In the genomic region with DNA sequence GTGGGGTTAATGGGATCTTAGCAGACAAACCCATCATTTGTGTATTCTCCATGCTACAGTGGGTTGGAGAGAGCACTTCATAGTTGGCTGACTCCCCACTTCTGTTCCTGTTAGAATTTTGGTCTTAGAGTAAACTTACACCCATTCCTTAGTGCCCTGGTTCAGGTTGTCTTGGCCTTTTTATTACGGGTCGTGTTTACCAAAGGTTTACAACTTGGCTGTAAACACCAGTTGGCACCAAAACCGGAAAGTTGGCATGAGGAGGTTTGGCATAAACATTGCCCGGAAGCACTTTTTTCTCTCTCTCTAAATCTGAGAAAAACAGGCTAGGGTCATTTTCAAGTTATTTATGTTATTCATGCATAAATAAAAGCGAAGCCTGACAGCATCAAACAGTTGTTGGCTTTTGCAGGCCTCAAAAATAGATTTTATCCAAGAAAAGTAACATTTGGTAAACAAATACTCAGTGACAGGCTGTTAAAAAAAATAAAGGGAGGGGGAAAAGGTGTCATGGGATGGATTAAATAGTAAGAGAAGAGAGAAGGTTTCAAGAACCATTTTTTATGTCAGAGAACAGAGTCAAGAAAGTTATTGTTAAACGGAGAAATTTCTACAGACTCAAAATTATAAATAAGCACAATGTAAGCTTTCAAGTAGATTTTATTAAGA, we compare ENCODE assay signal across 10 mouse cellular contexts.
DNase-seq lines count a peak whose midpoint lies in the region; ATAC-seq and TF ChIP-seq lines count a peak whose summit lies in the region.
"Had no signal": no experiment of that assay in that cellular context is flagged by ENCODE, and none has a peak within 500 bp of the region (broad histone marks: within the 10 kb centered on the region; RNA-seq: fewer than 3 reads in every experiment).

No protein-coding gene starts in this region.

- no peaks in the 10 kb centered on the region for H3K27me3 ChIP-seq in forebrain, postnatal 0 days (ENCODE audit: insufficient read depth, low read length)
- H3K27me3 ChIP-seq in forebrain, embryonic 11.5 days (ENCODE audit: control insufficient read depth, insufficient read depth, low read length): no peaks in the 10 kb centered on the region
- H3K27me3 ChIP-seq in kidney, adult 2 months (replicated peaks; ENCODE audit: control insufficient read depth, insufficient read depth, low read length): no peaks in the 10 kb centered on the region; the same call in 1 of the 2 replicates
- no peaks in the 10 kb centered on the region for H3K27me3 ChIP-seq in lung, embryonic 15.5 days
- H3K27me3 ChIP-seq: liver, embryonic 15.5 days had no signal

- no peaks in the 10 kb centered on the region for H3K36me3 ChIP-seq in forebrain, postnatal 0 days (ENCODE audit: insufficient read depth)
- H3K36me3 ChIP-seq in forebrain, embryonic 11.5 days (ENCODE audit: control insufficient read depth, insufficient read depth, low read length): no peaks in the 10 kb centered on the region
- H3K36me3 ChIP-seq in kidney, adult 2 months (ENCODE audit: control insufficient read depth, insufficient read depth, low read length): no peaks in the 10 kb centered on the region
- H3K36me3 ChIP-seq in lung, embryonic 15.5 days: no peaks in the 10 kb centered on the region
- H3K36me3 ChIP-seq: liver, embryonic 15.5 days had no signal

- ATAC-seq in forebrain, postnatal 0 days: peak; percentile 29
- no peak for ATAC-seq in forebrain, embryonic 11.5 days (replicated peaks; ENCODE audit: low FRiP score)
- peak; percentile 83; the same call in 1 of the 2 replicates for ATAC-seq in lung, embryonic 15.5 days (ENCODE audit: borderline replicate concordance, extremely low read depth, low FRiP score, low TSS enrichment)

- H3K9ac ChIP-seq in forebrain, postnatal 0 days: no peak overlapping the region
- no peak overlapping the region for H3K9ac ChIP-seq in forebrain, embryonic 11.5 days (ENCODE audit: low read length)
- no peak overlapping the region for H3K9ac ChIP-seq in lung, embryonic 15.5 days
- H3K9ac ChIP-seq: liver, embryonic 15.5 days had no signal

- no peak for TF ChIP-seq CTCF in forebrain, postnatal 0 days (IDR thresholded peaks at IDR 0.05; ENCODE audit: low read depth)
- no peak for TF ChIP-seq CTCF in kidney, adult 2 months (conservative IDR thresholded peaks at IDR 0.05; ENCODE audit: insufficient read depth, insufficient read length, low read depth, low read length)

- H3K27ac ChIP-seq in forebrain, postnatal 0 days (ENCODE audit: low read depth, low read length): no peak overlapping the region
- H3K27ac ChIP-seq in forebrain, embryonic 11.5 days (ENCODE audit: low read depth, low read length): no peak overlapping the region
- peak overlapping the region; percentile 56; the same call in 1 of the 2 replicates for H3K27ac ChIP-seq in kidney, adult 2 months (ENCODE audit: insufficient read depth, low read depth, low read length)
- H3K27ac ChIP-seq in lung, embryonic 15.5 days: peak overlapping the region; percentile 61
- H3K27ac ChIP-seq: liver, embryonic 15.5 days had no signal

- 46% methylated on average over 6 of the region's 6 CpGs for WGBS in forebrain, postnatal 0 days
- WGBS in forebrain, embryonic 11.5 days: 90% methylated on average over 6 of the region's 6 CpGs
- WGBS in kidney, adult 2 months: 21% methylated on average over 6 of the region's 6 CpGs
- WGBS in lung, embryonic 15.5 days: 25% methylated on average over 6 of the region's 6 CpGs

- TF ChIP-seq POLR2A in kidney, adult 2 months (IDR thresholded peaks at IDR 0.05; ENCODE audit: low read depth, low read length): no peak

- H3K9me3 ChIP-seq in forebrain, postnatal 0 days (ENCODE audit: low read length): no peaks in the 10 kb centered on the region
- H3K9me3 ChIP-seq in forebrain, embryonic 11.5 days (ENCODE audit: control insufficient read depth, low read length): no peaks in the 10 kb centered on the region
- H3K9me3 ChIP-seq in lung, embryonic 15.5 days: no peaks in the 10 kb centered on the region
- H3K9me3 ChIP-seq: liver, embryonic 15.5 days had no signal

- H3K4me3 ChIP-seq in forebrain, postnatal 0 days (ENCODE audit: low read depth, low read length): no peak overlapping the region
- H3K4me3 ChIP-seq in forebrain, embryonic 11.5 days (ENCODE audit: low read depth, low read length): no peak overlapping the region
- H3K4me3 ChIP-seq in kidney, adult 2 months (ENCODE audit: insufficient read depth, low read depth, low read length): no peak overlapping the region
- no peak overlapping the region for H3K4me3 ChIP-seq in lung, embryonic 15.5 days
- H3K4me3 ChIP-seq: liver, embryonic 15.5 days had no signal

- DNase-seq in forebrain, postnatal 0 days: peak; percentile 19
- DNase-seq in forebrain, embryonic 11.5 days (ENCODE audit: low spot score): no peak
- DNase-seq in NIH3T3 (ENCODE audit: low read depth): peak; percentile 37
- peak; percentile 83 for DNase-seq in kidney, adult 2 months
- no peak for DNase-seq in spleen, adult 18-20 months
- no peak for DNase-seq in urinary bladder, postnatal 25 days (ENCODE audit: low spot score)
- DNase-seq in heart, adult 8-10 months (ENCODE audit: low spot score): no peak
- DNase-seq: cerebellum, adult 8-10 months had no signal

- H3K4me2 ChIP-seq in forebrain, postnatal 0 days (ENCODE audit: low read depth): no peak overlapping the region
- H3K4me2 ChIP-seq in forebrain, embryonic 11.5 days (ENCODE audit: low read depth, low read length, severe bottlenecking): no peak overlapping the region
- no peak overlapping the region for H3K4me2 ChIP-seq in lung, embryonic 15.5 days
- H3K4me2 ChIP-seq: liver, embryonic 15.5 days had no signal

- H3K4me1 ChIP-seq in forebrain, postnatal 0 days (ENCODE audit: insufficient read depth): peaks cover 4% of the 10 kb centered on the region; the same call in 1 of the 2 replicates
- no peaks in the 10 kb centered on the region for H3K4me1 ChIP-seq in forebrain, embryonic 11.5 days (replicated peaks; ENCODE audit: control insufficient read depth, insufficient read depth, low read length)
- peaks cover 3% of the 10 kb centered on the region; the same call in 1 of the 2 replicates for H3K4me1 ChIP-seq in kidney, adult 2 months (ENCODE audit: control insufficient read depth, insufficient read depth, low read length)
- peaks cover 26% of the 10 kb centered on the region for H3K4me1 ChIP-seq in lung, embryonic 15.5 days
- H3K4me1 ChIP-seq: liver, embryonic 15.5 days had no signal

Comparison
In these comparisons a context has a peak if more than half of its experiments do, and no peak if none do; other contexts are left out.
1. DNase-seq: peak in forebrain, postnatal 0 days (single experiment), NIH3T3 (single experiment) and kidney, adult 2 months (single experiment); none in forebrain, embryonic 11.5 days (single experiment), spleen, adult 18-20 months (0 of 2), urinary bladder, postnatal 25 days (single experiment) and heart, adult 8-10 months (single experiment).
2. H3K27ac ChIP-seq: peak in kidney, adult 2 months (single experiment) and lung, embryonic 15.5 days (single experiment); none in forebrain, postnatal 0 days (single experiment) and forebrain, embryonic 11.5 days (single experiment).